Mouse (Mus musculus) CD4-positive, CD25-positive, alpha-beta regulatory T cell, adult 2 months (primary cell): Measurements from ENCODE around the gene Cdc37l1.
A peak's percentile ranks its signal among the peaks of the same experiment; 100 is the strongest.
"Not testable (repeated sequence)": the region's sequence is repeated elsewhere in the genome, so short reads cannot be mapped to it uniquely, and the experiment has no call there.

Source experiments
- DNase-seq: peaks from one replicate; pipeline ENCODE4 v3.0.0-alpha.2; 2012; ENCODE audit warnings: low read depth, low spot score

The Cdc37l1 gene

DNA sequence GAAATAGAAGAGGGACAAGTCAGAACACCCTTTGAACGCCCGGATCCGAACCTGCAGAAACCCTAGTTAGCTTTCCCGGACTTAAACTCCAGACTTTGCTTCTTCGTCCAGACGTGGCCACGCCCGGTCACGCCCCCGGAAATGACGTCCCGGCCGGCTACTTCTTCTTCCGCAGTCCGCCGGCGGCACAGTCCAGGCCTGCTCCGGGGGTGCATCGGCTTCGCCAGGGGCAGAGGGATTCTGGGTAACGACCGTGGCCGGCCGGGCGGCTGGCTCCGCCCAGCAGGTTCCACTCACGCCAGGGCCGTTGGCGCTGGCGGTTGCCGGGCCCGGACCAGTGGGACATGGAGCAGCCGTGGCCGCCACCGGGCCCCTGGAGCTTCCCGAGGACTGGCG, at the start of gene Cdc37l1:
Gene Cdc37l1, plus strand, starts transcription at position 159 of the 396 bp plus-strand sequence.
- peak; percentile 95 for DNase-seq

GRCm38 (mm10) chr19:28941271-28941670, 48.9 kb upstream of the Cdc37l1 start:
- no peak for DNase-seq

DNA sequence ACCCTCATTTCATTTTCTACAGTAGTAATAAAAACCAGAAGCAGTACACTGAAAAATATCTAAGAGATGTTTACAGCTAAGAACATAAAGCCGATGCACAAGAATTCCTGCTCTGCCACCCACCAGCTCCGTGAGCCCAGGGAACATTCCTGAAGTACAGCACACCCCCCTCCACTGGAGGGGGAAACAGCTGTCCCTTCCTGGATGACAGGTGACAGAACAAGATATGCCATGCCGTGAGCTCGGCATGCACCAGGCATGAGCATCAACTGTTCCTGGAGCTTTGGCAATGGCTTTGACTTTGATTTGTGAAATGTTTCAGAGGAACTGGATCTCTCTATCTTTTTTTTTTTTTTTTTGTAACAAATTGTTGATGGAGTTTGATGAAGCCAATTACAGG, 43.4 kb upstream of the Cdc37l1 start:
- DNase-seq: no peak

GRCm38 (mm10) chr19:28947311-28947710, 42.8 kb upstream of the Cdc37l1 start:
- no peak for DNase-seq

GRCm38 (mm10) chr19:28951251-28951650, 38.9 kb upstream of the Cdc37l1 start:
- no peak for DNase-seq

DNA sequence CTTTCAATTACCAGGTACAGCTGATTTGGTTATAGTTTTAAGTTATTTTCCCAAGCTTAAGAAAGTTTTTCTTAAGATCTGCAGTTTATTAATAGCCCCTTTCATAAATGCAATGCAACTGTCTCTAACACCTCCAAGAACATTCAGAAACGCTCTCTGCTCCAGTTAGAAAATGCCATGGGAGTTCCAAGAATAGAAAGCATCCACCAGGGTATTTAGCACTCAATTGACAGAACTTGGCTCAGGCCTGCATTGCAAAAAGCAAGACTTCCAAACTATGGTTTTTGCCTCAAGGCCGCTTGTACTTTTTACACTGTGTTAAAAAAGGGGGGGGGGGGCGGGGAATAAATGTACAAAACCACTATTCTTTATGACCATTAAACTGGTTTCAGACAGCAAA, 27.0 kb upstream of the Cdc37l1 start:
- DNase-seq: no peak

GRCm38 (mm10) chr19:28963513-28963841, 26.7 kb upstream of the Cdc37l1 start:
- no peak for DNase-seq

DNA sequence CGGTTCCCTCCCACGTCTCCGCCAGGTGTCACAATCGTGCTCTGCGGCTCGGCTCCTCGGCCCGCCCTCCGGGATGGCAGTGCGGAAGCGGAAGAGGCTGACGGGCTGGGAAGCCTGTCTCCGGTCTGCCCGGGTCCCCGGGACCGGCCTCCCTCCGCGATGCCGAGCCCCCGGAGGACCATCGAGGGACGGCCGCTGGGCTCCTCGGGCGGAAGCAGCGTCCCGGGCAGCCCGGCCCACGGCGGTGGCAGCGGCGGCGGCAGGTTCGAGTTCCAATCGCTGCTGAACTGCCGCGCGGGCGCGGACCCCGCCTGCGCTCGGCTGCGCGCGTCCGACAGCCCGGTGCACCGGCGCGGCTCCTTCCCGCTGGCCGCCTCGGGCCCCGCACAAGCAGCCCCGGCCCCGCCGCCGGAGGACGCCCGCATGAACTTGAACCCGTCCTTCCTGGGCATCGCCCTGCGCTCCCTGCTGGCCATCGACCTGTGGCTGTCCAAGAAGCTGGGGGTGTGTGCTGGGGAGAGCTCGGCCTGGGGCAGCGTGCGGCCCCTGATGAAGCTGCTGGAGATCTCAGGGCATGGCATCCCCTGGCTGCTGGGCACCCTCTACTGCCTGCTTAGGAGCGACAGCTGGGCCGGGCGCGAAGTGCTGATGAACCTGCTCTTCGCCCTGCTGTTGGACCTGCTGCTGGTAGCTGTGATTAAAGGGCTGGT, 26.2 kb upstream of the Cdc37l1 start, which contains the start of gene Plpp6:
Gene Plpp6, plus strand, starts transcription at position 112 of the 710 bp plus-strand sequence.
- peak; percentile 88 for DNase-seq

DNA sequence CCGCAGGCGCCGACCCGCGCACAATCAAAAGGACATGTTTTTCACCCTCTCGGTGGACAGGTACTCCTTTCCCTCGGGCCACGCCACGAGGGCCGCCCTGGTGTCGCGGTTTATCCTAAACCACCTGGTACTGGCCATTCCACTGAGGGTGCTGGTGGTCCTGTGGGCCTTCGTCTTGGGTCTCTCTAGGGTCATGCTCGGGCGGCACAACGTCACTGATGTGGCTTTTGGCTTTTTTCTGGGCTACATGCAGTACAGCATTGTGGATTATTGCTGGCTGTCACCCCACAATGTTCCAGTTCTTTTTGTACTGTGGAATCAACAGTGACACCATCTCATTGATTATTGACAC, 25.6 kb upstream of the Cdc37l1 start:
- DNase-seq: no peak

GRCm38 (mm10) chr19:28967652-28968051, 22.5 kb upstream of the Cdc37l1 start, which contains the start of gene 4430402I18Rik:
Gene 4430402I18Rik, minus strand, starts transcription at chr19:28967800.
- DNase-seq: no peak

DNA sequence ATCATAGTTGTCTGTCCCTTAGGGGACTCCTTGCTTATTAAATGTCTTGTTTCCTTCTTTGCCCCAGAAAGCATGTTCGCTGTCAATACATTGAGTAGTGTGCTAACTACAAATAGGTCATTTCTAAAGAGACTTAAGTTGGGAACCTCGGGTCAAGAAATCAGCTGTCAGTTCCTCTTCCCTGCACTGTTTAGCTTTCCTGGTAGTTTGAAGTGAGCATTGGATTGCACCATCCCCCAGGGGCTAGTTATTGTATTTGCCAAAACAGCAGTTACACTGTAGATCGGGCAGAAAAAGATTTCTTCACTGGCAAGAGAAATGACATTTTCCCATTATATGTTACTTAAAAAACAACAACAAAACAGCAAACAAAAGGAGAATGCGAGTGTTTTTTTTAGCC, 22.0 kb upstream of the Cdc37l1 start:
- DNase-seq: no peak

DNA sequence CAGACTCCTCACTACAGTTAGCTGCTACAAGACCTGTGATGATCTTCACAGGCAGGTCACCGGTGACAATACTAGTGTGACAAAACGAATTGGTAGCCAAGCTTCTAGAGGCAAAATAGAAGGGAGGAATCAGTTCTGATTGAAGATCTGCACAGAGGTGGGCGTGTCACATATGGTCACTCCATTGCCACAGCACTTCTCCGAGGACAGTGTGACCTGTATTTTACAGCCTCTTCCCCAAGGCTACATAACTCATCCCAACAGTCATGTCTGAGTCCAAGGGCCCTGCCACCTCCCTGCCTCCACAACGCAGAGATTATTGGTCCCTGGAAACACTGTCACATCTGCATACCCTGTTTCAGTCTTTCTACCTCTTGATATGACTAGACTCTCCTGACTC, 20.9 kb upstream of the Cdc37l1 start:
- no peak for DNase-seq

GRCm38 (mm10) chr19:28970251-28970650, 19.9 kb upstream of the Cdc37l1 start:
- DNase-seq: no peak

DNA sequence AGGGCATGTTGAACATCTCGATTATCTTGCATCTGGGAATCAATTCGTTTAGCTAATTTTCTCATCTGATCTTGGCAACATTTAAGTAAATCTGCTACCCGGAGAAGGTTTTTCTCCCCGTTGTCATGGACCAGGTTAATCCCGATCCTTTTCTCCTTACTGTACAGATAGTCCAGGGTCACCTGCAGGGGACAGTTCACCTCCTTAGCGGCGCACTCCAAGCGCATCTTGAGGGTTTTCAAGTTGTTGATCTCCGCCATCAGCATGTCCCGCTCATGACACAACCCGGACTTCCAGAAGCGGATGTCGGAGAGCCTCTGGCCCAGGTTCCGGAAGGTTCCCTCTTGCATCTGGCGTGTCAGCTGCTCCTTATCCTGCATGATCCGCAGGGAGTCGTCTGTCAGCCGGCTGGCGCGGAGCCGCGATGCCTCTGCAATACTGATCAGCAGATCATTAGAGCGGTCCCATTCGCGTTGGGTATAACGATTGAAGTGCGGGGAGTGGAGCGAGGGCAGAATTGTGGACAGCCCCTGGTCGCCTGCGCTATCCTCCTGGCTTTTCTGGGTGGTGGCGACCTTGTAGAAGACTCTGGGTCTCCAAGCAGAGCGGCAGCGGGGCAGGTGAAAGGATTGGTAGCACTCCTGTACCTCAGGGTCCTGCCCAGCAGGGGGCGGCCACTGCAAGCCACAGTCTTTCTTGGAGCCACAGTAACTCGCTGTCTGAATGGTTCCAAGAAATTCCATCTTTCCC, 15.1 kb upstream of the Cdc37l1 start:
- DNase-seq: peak; percentile 84

DNA sequence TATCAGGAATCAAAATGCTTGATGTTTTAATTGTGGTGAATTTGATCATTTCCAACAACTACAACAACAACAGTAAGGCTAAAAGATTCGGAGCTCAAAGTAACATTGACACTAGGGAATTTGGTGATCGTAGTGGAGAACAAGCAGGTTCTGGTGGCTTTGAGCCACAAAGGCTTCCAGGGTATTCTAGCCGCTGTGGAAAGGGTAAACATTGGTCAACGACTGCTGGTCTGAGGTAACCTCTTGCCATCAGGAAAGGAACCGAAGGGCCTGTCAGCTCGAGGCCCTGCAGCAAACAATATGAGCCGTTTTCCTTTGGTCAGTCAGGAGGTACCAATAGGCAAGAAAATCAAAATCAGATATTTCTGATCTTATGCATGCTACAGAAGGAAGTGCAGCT, 7.5 kb upstream of the Cdc37l1 start:
- no peak for DNase-seq

DNA sequence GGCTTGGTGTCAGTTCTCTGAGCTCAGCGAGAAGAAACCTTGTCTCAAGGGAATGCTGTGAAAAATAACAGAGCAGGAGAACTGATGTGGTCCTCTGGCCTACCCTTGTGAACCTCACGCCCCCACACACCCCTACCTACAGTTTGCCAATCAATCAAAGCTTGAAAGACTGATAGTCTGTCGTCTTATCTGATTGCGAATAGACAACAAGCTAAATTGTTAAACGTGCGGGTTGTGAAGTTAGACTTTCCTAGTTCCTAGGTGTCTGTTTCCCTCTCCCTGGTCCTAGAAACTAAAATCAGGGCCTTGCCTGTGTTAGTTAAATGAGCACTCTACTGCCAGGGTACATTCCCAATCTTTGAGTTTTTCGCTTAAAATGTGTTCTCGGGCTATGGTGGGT, 637 bp upstream of the Cdc37l1 start:
- peak; percentile 18 for DNase-seq

DNA sequence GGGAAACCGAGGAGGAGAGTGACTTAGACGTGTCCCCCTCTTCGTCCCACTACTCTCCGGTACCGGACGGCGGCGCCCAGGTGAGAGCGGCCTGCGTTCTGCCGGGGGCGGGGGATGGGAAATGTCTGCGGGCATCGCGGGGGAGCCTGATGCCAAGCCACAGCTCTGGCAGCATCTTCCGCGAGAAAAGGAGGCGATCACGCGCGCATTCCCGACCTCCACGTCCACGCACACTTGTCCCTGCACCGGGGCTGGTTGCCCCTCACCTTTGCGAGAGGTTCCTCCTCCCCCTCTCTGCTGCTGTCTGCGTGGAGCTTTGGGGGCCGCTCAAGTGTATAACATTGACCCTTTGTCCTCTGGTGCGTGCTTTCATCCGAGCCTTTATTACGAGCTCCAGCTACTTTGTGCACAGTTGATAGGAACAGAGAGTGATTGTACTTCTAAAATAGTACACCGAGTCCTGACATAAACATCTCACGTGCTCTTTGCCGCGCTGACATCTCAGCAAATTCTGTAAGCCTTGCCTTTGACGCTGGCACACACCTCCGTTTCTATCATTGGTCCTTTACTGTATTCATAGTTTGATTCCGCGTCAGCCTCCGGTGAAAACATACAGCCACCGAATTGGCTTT, 554 bp downstream of the Cdc37l1 start:
- peak; percentile 67 for DNase-seq

GRCm38 (mm10) chr19:28991391-28991790, 1.2 kb downstream of the Cdc37l1 start:
- peak; percentile 4 for DNase-seq

- no peak for DNase-seq
These were observed 4.7 kb downstream of the Cdc37l1 start for GRCm38 (mm10) chr19:28994870-28995269.

GRCm38 (mm10) chr19:28995366-28995765, 5.2 kb downstream of the Cdc37l1 start:
- DNase-seq: peak; percentile 7

- DNase-seq: no peak
These were observed 8.0 kb downstream of the Cdc37l1 start for GRCm38 (mm10) chr19:28997976-28998630.

DNA sequence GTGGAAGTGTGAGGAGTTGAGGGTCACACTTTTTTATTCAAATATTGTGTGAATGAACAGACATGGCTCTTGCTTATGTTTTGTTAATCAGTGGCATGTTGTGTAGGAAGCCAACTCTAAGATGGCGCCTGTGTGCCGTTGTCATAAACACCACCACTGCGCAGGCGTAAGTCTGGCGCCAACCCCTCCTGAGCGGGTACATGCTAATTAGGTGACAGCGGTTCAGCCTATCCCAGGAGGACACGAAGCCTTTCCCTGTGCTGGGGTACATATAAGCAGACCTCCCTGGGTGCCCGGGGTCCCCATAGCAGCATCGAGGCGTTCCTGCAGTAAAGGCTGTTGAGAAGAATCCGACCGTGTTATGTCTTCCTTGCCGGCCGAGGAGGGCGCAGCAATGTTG, 10.2 kb downstream of the Cdc37l1 start:
- DNase-seq: not testable (repeated sequence)
